Mouse (Mus musculus): ENCODE data around the gene Hoxb6.

DNA sequence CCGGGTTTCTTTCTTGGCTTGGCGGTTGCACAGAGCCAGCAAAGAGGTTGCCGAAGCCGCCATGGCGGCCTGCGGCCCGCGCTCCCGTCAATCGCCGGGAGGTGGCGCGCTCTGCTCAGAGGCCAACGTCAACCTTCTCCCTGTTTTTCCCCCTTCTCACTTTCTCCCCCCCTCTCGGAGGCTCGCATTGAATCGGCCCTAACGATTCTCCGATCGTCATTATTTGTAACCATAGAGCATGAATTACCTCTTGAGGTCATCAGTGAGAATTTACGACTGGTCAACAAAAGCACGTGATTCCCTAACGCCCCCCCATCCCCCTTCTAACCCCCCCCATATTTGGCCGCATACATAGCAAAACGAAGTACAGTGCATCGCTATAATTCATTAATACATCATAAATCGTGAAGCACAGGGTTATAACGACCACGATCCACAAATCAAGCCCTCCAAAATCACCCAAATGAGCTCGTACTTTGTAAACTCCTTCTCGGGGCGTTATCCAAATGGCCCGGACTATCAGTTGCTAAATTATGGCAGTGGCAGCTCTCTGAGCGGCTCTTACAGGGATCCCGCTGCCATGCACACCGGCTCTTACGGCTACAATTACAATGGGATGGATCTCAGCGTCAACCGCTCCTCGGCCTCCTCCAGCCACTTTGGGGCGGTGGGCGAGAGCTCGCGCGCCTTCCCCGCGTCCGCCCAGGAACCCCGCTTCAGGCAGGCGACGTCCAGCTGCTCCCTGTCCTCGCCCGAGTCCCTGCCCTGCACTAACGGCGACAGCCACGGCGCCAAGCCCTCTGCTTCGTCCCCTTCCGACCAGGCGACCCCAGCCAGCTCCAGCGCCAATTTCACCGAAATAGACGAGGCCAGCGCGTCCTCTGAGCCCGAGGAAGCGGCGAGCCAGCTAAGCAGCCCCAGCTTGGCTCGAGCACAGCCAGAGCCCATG, 11.1 kb downstream of the Hoxb6 start, which contains the start of gene Hoxb5:
- TF ChIP-seq MAX (IDR thresholded peaks at IDR 0.05; ENCODE audit: low read depth) (no peak), POLR2A (IDR thresholded peaks at IDR 0.05; ENCODE audit: insufficient read length, low read depth) (no peak), TCF12 (IDR thresholded peaks at IDR 0.05; ENCODE audit: insufficient read depth, poor library complexity, severe bottlenecking) (no peak), CEBPB (IDR thresholded peaks at IDR 0.05; ENCODE audit: insufficient read depth, poor library complexity, severe bottlenecking) (no peak), E2F4 (IDR thresholded peaks at IDR 0.05; ENCODE audit: insufficient read depth) (no peak)
